Mouse (Mus musculus) v-Abl transformed pro-B cells (cell line): ENCODE measurements at regions not wholly inside any gene's neighbourhood (a gene's known extent, or its start where the extent isn't known, plus 50 kb on each side); places are given as distances from the start of the nearest gene placed in this dataset.

Source experiments
- in situ Hi-C, 2 experiments: fragments of 400-800 bp; cut with MboI; formaldehyde crosslinking; loops; one replicate each; pipeline ENCODE4 v1.15.1; 2025; ENCODE audit not compliant: unreplicated experiment in 2 of 2

DNA sequence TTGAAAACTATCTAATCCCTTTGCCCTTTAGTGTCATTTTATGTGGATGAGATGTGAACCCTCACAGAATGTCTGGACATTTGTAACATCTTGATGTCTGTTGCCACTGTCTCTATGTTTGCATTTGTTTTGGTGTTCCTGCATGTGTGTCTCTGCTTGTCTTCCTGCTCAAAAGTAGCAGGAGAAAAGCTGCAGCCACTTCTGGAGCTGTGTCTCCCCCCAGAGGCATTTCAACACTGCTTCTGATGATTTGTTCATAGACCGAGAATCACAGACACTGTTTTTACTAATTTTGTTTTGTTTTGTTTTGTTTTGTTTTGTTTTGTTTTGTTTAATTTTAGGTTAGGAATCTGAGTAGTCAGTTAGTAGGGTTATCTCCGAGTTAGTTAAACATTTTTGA, 883.8 kb downstream of the Gbe1 start:
- in situ Hi-C loops, result no loop called here

GRCm38 (mm10) chr16:71208806-71209205, 895.1 kb downstream of the Gbe1 start:
- in situ Hi-C loops, result no loop called here

DNA sequence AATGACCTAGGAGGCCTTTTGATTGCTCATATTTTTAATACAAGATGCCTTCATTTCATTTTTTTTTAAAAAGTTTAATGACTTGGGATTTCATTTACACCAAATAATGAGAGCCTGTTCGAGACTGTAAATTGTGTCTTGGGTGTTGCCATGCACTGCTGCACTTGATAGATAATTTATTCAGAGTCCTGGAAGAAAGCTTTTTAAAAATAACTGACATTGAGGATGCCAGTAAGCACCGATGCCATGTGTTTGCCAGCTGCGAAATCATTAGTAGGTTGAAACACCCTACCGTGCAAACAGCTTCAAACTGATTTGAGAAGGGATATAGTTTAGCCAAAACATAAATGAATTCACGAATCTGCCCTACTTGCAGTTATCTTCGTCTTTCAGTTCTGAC, 910.7 kb downstream of the Gbe1 start:
- in situ Hi-C loops, result no loop called here

DNA sequence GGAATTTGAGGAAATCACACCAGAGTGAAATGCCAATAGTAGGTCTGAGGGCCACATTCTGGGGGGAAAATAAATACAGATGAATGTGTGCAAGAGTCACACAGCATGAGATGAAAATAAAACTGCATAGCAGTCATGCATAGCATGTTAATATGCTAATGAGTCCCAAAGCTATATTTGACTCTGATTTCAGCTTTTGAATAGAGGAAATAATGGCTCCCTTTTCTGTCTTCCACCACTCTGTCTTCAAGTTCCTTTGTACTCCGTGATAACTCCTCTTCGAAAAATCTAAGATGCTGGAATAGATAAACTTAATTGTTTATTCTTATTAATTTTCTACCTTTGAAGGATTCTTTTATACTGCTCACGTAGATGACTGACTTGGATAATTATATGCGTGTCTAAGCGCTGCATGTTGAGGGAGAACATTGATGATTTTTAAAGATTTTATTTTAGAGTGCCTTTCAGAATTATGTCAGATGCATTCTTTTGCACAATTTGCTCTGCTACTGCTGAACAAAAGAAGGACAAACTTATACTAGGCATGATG, 916.4 kb downstream of the Gbe1 start:
- in situ Hi-C loops, result loop anchor here in 1 of 2 experiments (25.0 kb wide), 1 partner anchor 1757 kb away; no protein-coding TSS in a partner anchor

GRCm38 (mm10) chr16:71243065-71243464, 929.3 kb downstream of the Gbe1 start:
- in situ Hi-C loops, result loop anchor here in 1 of 2 experiments (25.0 kb wide), 1 partner anchor 1744 kb away; no protein-coding TSS in a partner anchor

GRCm38 (mm10) chr16:71243480-71243879, 929.7 kb downstream of the Gbe1 start:
- in situ Hi-C loops, result loop anchor here in 1 of 2 experiments (25.0 kb wide), 1 partner anchor 1744 kb away; no protein-coding TSS in a partner anchor

GRCm38 (mm10) chr16:71247516-71248139, 933.9 kb downstream of the Gbe1 start:
- in situ Hi-C loops, result loop anchor here in 1 of 2 experiments (25.0 kb wide), 1 partner anchor 1740 kb away; no protein-coding TSS in a partner anchor

- in situ Hi-C loops, result no loop called here
Measured at GRCm38 (mm10) chr16:71255740-71256139, 942.0 kb downstream of the Gbe1 start.

GRCm38 (mm10) chr16:71256175-71256574, 942.4 kb downstream of the Gbe1 start:
- in situ Hi-C loops, result no loop called here

GRCm38 (mm10) chr16:71267191-71267590, 953.4 kb downstream of the Gbe1 start:
- in situ Hi-C loops, result no loop called here
